Mouse (Mus musculus) frontal cortex, adult (tissue): ENCODE data around the gene C130079G13Rik.
"Not testable (repeated sequence)": the region's sequence is repeated elsewhere in the genome, so short reads cannot be mapped to it uniquely, and the experiment has no call there.

ENCODE experiments used
- ATAC-seq: cut with Nextera tagmentation; 2 replicates; pipeline ENCODE4 v1.9.2; 2017; ENCODE audit warnings: mild to moderate bottlenecking, moderate library complexity, mixed read lengths; ENCODE audit not compliant: low TSS enrichment

C130079G13Rik gene

GRCm38 (mm10) chr3:59924914-59925313 is at the start of gene C130079G13Rik:
Gene C130079G13Rik, plus strand, starts transcription at chr3:59925214.
- ATAC-seq, result no peak

GRCm38 (mm10) chr3:59877601-59878000 is 47.4 kb upstream of the C130079G13Rik start:
- not testable (repeated sequence) for ATAC-seq

GRCm38 (mm10) chr3:59879801-59880554 is 45.0 kb upstream of the C130079G13Rik start:
- ATAC-seq, result not testable (repeated sequence)

GRCm38 (mm10) chr3:59893276-59893675 is 31.7 kb upstream of the C130079G13Rik start:
- no peak for ATAC-seq

- ATAC-seq, result no peak
These were observed 9.6 kb downstream of the C130079G13Rik start for GRCm38 (mm10) chr3:59934621-59935020.

GRCm38 (mm10) chr3:59947294-59947950 is 22.4 kb downstream of the C130079G13Rik start:
- ATAC-seq, result no peak

GRCm38 (mm10) chr3:59970891-59971290 is 45.9 kb downstream of the C130079G13Rik start:
- no peak for ATAC-seq

- no peak for ATAC-seq
These were observed 49.6 kb downstream of the C130079G13Rik start for GRCm38 (mm10) chr3:59974591-59974990.
